Mouse (Mus musculus): ENCODE data around the gene Ehbp1l1. TPM values are rescaled to one million over a fixed set of nuclear protein-coding genes. Genes with fewer than 3 reads are reported as not detected.

Gene Ehbp1l1
- total RNA-seq, 2 experiments from 2014 or later: 15.6 to 20.1 TPM

- DNase-seq (ENCODE audit: low spot score in 2 of 2): no peak
Observed at GRCm38 (mm10) chr19:5684985-5685384, 41.1 kb downstream of the Ehbp1l1 start.

- no peak for DNase-seq (ENCODE audit: low spot score in 2 of 2)
Observed at GRCm38 (mm10) chr19:5684236-5684635, 41.9 kb downstream of the Ehbp1l1 start.

GRCm38 (mm10) chr19:5680432-5680831 is 45.7 kb downstream of the Ehbp1l1 start:
- no peak for DNase-seq (ENCODE audit: low spot score in 2 of 2)

GRCm38 (mm10) chr19:5668372-5668771 is 57.7 kb downstream of the Ehbp1l1 start:
- DNase-seq (ENCODE audit: low spot score in 2 of 2): no peak

GRCm38 (mm10) chr19:5666386-5666785 is 59.7 kb downstream of the Ehbp1l1 start:
- no peak for DNase-seq (ENCODE audit: low spot score in 2 of 2)

- no peak for DNase-seq (ENCODE audit: low spot score in 2 of 2)
Observed at GRCm38 (mm10) chr19:5665465-5665864, 60.7 kb downstream of the Ehbp1l1 start.

- no peak for DNase-seq (ENCODE audit: low spot score in 2 of 2)
Observed at GRCm38 (mm10) chr19:5664669-5665257, 61.4 kb downstream of the Ehbp1l1 start.

- peak; percentile 62 to 77 for DNase-seq (ENCODE audit: low spot score in 2 of 2)
Observed at GRCm38 (mm10) chr19:5662981-5663913, 62.9 kb downstream of the Ehbp1l1 start, which contains the start of gene Sipa1. Gene Sipa1 (minus strand): TSS chr19:5663707.

- no peak for DNase-seq (ENCODE audit: low spot score in 2 of 2)
Observed at GRCm38 (mm10) chr19:5662310-5662709, 63.8 kb downstream of the Ehbp1l1 start.

- DNase-seq (ENCODE audit: low spot score in 2 of 2): peak in 1 of 2 experiments; percentile 39
Observed at GRCm38 (mm10) chr19:5660942-5661751, 65.0 kb downstream of the Ehbp1l1 start.

Small RNAs within 50 kb of the gene (microRNA-seq; reads per million reads assigned to microRNA genes)
- 0.57 to 1.1 reads per million in 2 experiments for gene Mir6987

Other genes starting within 250 kb of the Ehbp1l1 start
- gene Mus81, start 237.9 kb downstream of the Ehbp1l1 start, total RNA-seq (2021): 10 to 100 TPM; 34.3 to 35.6 TPM
- gene Cfl1, start 235.9 kb downstream of the Ehbp1l1 start, total RNA-seq (2021): 1,000 to 10,000 TPM; 1,666 to 1,748 TPM
- 1 to 10 TPM; 6.3 to 8.1 TPM for gene 1700020D05Rik, start 222.5 kb downstream of the Ehbp1l1 start, total RNA-seq (2021)
- gene Snx32, start 215.8 kb downstream of the Ehbp1l1 start, total RNA-seq (2021): 10 to 100 TPM; 70.5 to 74.2 TPM
- not detected for gene Ovol1, start 165.7 kb downstream of the Ehbp1l1 start, total RNA-seq (2021)
- 1 to 10 TPM; 7.1 to 8.8 TPM for gene Ap5b1, start 158.3 kb downstream of the Ehbp1l1 start, total RNA-seq (2021)
- 10 to 100 TPM; 84.4 to 90.5 TPM for gene Rnaseh2c, start 124.4 kb downstream of the Ehbp1l1 start, total RNA-seq (2021)
- gene Kat5, start 116.1 kb downstream of the Ehbp1l1 start, total RNA-seq (2021): 10 to 100 TPM; 83.3 to 83.5 TPM
- 10 to 100 TPM; 21.0 to 26.7 TPM for gene Rela, start 88.8 kb downstream of the Ehbp1l1 start, total RNA-seq (2021)
- 10 to 100 TPM; 22.8 to 26.1 TPM for gene Sipa1, start 62.6 kb downstream of the Ehbp1l1 start, total RNA-seq (2021)
- 10 to 100 TPM; 16.1 to 17.0 TPM for gene Map3k11, start 37.6 kb downstream of the Ehbp1l1 start, total RNA-seq (2021)
- 10 to 100 TPM; 66.3 to 72.2 TPM for gene Pcnx3, start 37.4 kb downstream of the Ehbp1l1 start, total RNA-seq (2021)
- gene Kcnk7, start 21.9 kb downstream of the Ehbp1l1 start, total RNA-seq (2021): not detected
- 10 to 100 TPM; 32.1 to 41.1 TPM for gene Fam89b, start 3.3 kb upstream of the Ehbp1l1 start, total RNA-seq (2021)
- gene Ltbp3, start 14.6 kb upstream of the Ehbp1l1 start, total RNA-seq (2021): 10 to 100 TPM; 24.7 to 32.7 TPM
- 10 to 100 TPM; 73.6 to 75.1 TPM for gene Scyl1, start 45.1 kb upstream of the Ehbp1l1 start, total RNA-seq (2021)
- gene Frmd8, start 149.0 kb upstream of the Ehbp1l1 start, total RNA-seq (2021): 10 to 100 TPM; 19.8 to 20.1 TPM
- gene Slc25a45, start 151.5 kb upstream of the Ehbp1l1 start, total RNA-seq (2021): 1 to 10 TPM; 3.6 to 3.7 TPM
- gene Tigd3, start 167.8 kb upstream of the Ehbp1l1 start, total RNA-seq (2021): 1 to 10 TPM; 3.4 to 4.2 TPM
- 10 to 100 TPM; 78.1 to 92.3 TPM for gene Dpf2, start 186.7 kb upstream of the Ehbp1l1 start, total RNA-seq (2021)
- 1 to 10 TPM; 4.7 to 5.7 TPM for gene Cdc42ep2, start 198.5 kb upstream of the Ehbp1l1 start, total RNA-seq (2021)
- gene Pola2, start 237.9 kb upstream of the Ehbp1l1 start, total RNA-seq (2021): 1 to 10 TPM; 8.0 to 10.0 TPM

Measured in layer of hippocampus, postnatal 14 days (tissue).